Mouse (Mus musculus) thymus, postnatal 14 days (tissue): ENCODE data around the gene Olfr178.

Experiments
- DNase-seq: peaks from one replicate; pipeline ENCODE4 v3.0.0; 2021

Gene Olfr178

GRCm38 (mm10) chr16:58891963-58892362 is at the start of gene Olfr178:
Gene Olfr178 (minus strand): TSS chr16:58892063.
- DNase-seq = no peak

- no peak for DNase-seq
Observed at GRCm38 (mm10) chr16:58929292-58929691, 37.4 kb upstream of the Olfr178 start, which contains the start of gene Olfr180. Gene Olfr180 (minus strand): TSS chr16:58929392.

- DNase-seq = no peak
Observed at GRCm38 (mm10) chr16:58928655-58929054, 36.8 kb upstream of the Olfr178 start, which contains the start of gene Olfr181. Gene Olfr181 (minus strand): TSS chr16:58928755.

- no peak for DNase-seq
Observed at GRCm38 (mm10) chr16:58884416-58884815, 7.4 kb downstream of the Olfr178 start.

- no peak for DNase-seq
Observed at GRCm38 (mm10) chr16:58874668-58875067, 17.2 kb downstream of the Olfr178 start, which contains the start of gene Olfr177. Gene Olfr177 (minus strand): TSS chr16:58874768.

- no peak for DNase-seq
Observed at GRCm38 (mm10) chr16:58861479-58861878, 30.4 kb downstream of the Olfr178 start.

- DNase-seq = no peak
Observed at GRCm38 (mm10) chr16:58860032-58860737, 31.7 kb downstream of the Olfr178 start.
